Mouse (Mus musculus) neural tube, embryonic 11.5 days (tissue): ENCODE data around the gene Ap4e1. TPM values are rescaled to one million over a fixed set of nuclear protein-coding genes. Genes with fewer than 3 reads are reported as not detected.

Experiments
- ATAC-seq: fragments of 200-750 bp; cut with Nextera tagmentation; 2 replicates; pipeline ENCODE4 v1.8.0; 2017; ENCODE audit warnings: moderate number of reproducible peaks, mild to moderate bottlenecking, moderate TSS enrichment, moderate library complexity; ENCODE audit not compliant: insufficient read depth, low FRiP score, low TSS enrichment
- DNase-seq: peaks from one replicate; pipeline ENCODE4 v3.0.0-alpha.2; 2015; ENCODE audit warnings: low spot score
- H3K27ac ChIP-seq: fragments of 300-500 bp; sonication (generic); 2 replicates; pipeline ENCODE4 v1.5.1; 2014; ENCODE audit warnings: low read depth, mild to moderate bottlenecking, low read length
- H3K27me3 ChIP-seq: fragments of 300-500 bp; sonication (generic); 2 replicates; pipeline ENCODE4 v1.6.1; 2014; ENCODE audit warnings: mild to moderate bottlenecking, low read length, mixed read lengths; ENCODE audit not compliant: control insufficient read depth, insufficient read depth
- H3K36me3 ChIP-seq: fragments of 300-500 bp; sonication (generic); 2 replicates; pipeline ENCODE4 v1.6.1; 2014; ENCODE audit warnings: mild to moderate bottlenecking, low read length, moderate library complexity, mixed read lengths; ENCODE audit not compliant: control insufficient read depth, insufficient read depth
- H3K4me1 ChIP-seq: fragments of 300-500 bp; sonication (generic); 2 replicates; pipeline ENCODE4 v1.6.1; 2014; ENCODE audit warnings: low read length, mixed read lengths; ENCODE audit not compliant: control insufficient read depth, insufficient read depth
- H3K4me2 ChIP-seq: fragments of 300-500 bp; sonication (generic); 2 replicates; pipeline ENCODE4 v1.6.1; 2014; ENCODE audit warnings: low read depth, mild to moderate bottlenecking, moderate library complexity
- H3K4me3 ChIP-seq: fragments of 300-500 bp; sonication (generic); 2 replicates; pipeline ENCODE4 v1.5.1; 2014; ENCODE audit warnings: low read depth, low read length
- H3K9ac ChIP-seq: fragments of 300-500 bp; sonication (generic); 2 replicates; pipeline ENCODE4 v1.6.1; 2014; ENCODE audit warnings: mild to moderate bottlenecking, low read length
- H3K9me3 ChIP-seq: fragments of 300-500 bp; sonication (generic); 2 replicates; pipeline ENCODE4 v1.6.1; 2016; ENCODE audit warnings: low read length; ENCODE audit not compliant: control insufficient read depth
- WGBS: fragments of 180-500 bp; shearing (Covaris S2); extraction: QIAGEN DNeasy Blood & Tissue Kit; methylation state at CpG from one replicate; pipeline ENCODE4 v1.1.7; 2014; 5-methylcytosine and 5-hydroxymethylcytosine counted together
- polyA plus RNA-seq: library from polyadenylated mRNA; unstranded; fragments of >200 nt; fragmentation: Nextera tagmentation; extraction: Ambion mirVana; gene quantifications from 2 replicates; pipeline ENCODE4 v1.2.1, GENCODE M21; 2014

The Ap4e1 gene
- polyA plus RNA-seq, 1 experiment from 2014 or later = 10.7 TPM

- H3K4me1 ChIP-seq = no peaks in the 10 kb centered on the region
- DNase-seq (no peak), ATAC-seq (no peak)
- no peak overlapping the region for H3K4me3 ChIP-seq
- no peak overlapping the region for H3K9ac ChIP-seq
- H3K4me2 ChIP-seq = no peak overlapping the region
- no peaks in the 10 kb centered on the region for H3K27me3 ChIP-seq
- H3K36me3 ChIP-seq = no peaks in the 10 kb centered on the region
- no peaks in the 10 kb centered on the region for H3K9me3 ChIP-seq
- whole genome bisulfite sequencing = 72% methylated on average over 8 of the region's 8 CpGs
- no peak overlapping the region for H3K27ac ChIP-seq
Measured at GRCm38 (mm10) chr2:127000406-127001324, 7.9 kb upstream of the Ap4e1 start.

- Histone ChIP-seq H3K36me3 (no peaks in the 10 kb centered on the region), H3K4me1 (no peaks in the 10 kb centered on the region), H3K9ac (no peak overlapping the region), H3K27me3 (no peaks in the 10 kb centered on the region), H3K27ac (no peak overlapping the region), H3K9me3 (no peaks in the 10 kb centered on the region), H3K4me2 (no peak overlapping the region), H3K4me3 (no peak overlapping the region)
- no peak for ATAC-seq
- no peak for DNase-seq
- WGBS = 88% methylated on average over 7 of the region's 7 CpGs
Measured at GRCm38 (mm10) chr2:127004046-127004445, 4.5 kb upstream of the Ap4e1 start.

GRCm38 (mm10) chr2:127006634-127007370 lies 1.7 kb upstream of the Ap4e1 start:
- Histone ChIP-seq H3K9ac (no peak overlapping the region), H3K27me3 (no peaks in the 10 kb centered on the region), H3K4me1 (no peaks in the 10 kb centered on the region), H3K27ac (no peak overlapping the region), H3K36me3 (no peaks in the 10 kb centered on the region), H3K4me2 (no peak overlapping the region), H3K4me3 (no peak overlapping the region), H3K9me3 (no peaks in the 10 kb centered on the region)
- WGBS = 46% methylated on average over 12 of the region's 12 CpGs
- ATAC-seq (no peak), DNase-seq (peak; percentile 43)

- ATAC-seq (no peak), DNase-seq (no peak)
- no peaks in the 10 kb centered on the region for H3K27me3 ChIP-seq
- no peak overlapping the region for H3K4me3 ChIP-seq
- 0 out of 2 replicates have a peak, but pooled peaks cover 2% of the 10 kb centered on the region for H3K36me3 ChIP-seq
- 87% methylated on average over 5 of the region's 5 CpGs for WGBS
- H3K4me2 ChIP-seq = no peak overlapping the region
- H3K9ac ChIP-seq = no peak overlapping the region
- H3K4me1 ChIP-seq = no peaks in the 10 kb centered on the region
- no peaks in the 10 kb centered on the region for H3K9me3 ChIP-seq
- no peak overlapping the region for H3K27ac ChIP-seq
Measured at GRCm38 (mm10) chr2:127007509-127007908, 1.0 kb upstream of the Ap4e1 start.

- Histone ChIP-seq H3K4me3 (no peak overlapping the region), H3K4me1 (no peaks in the 10 kb centered on the region), H3K9me3 (no peaks in the 10 kb centered on the region), H3K27ac (no peak overlapping the region), H3K27me3 (no peaks in the 10 kb centered on the region), H3K9ac (no peak overlapping the region), H3K4me2 (no peak overlapping the region), H3K36me3 (peaks cover 6% of the 10 kb centered on the region)
- ATAC-seq (no peak), DNase-seq (no peak)
- WGBS = 97% methylated on average over 9 of the region's 9 CpGs
Measured at GRCm38 (mm10) chr2:127035006-127035605, 26.6 kb downstream of the Ap4e1 start.

- H3K36me3 ChIP-seq = peaks cover 2% of the 10 kb centered on the region; the same call in 1 of the 2 replicates
- no peaks in the 10 kb centered on the region for H3K9me3 ChIP-seq
- DNase-seq (no peak), ATAC-seq (no peak)
- WGBS = 91% methylated on average over 4 of the region's 4 CpGs
- no peak overlapping the region for H3K9ac ChIP-seq
- no peaks in the 10 kb centered on the region for H3K27me3 ChIP-seq
- no peak overlapping the region for H3K4me3 ChIP-seq
- no peaks in the 10 kb centered on the region for H3K4me1 ChIP-seq
- H3K4me2 ChIP-seq = no peak overlapping the region
- H3K27ac ChIP-seq = no peak overlapping the region
Measured at GRCm38 (mm10) chr2:127037299-127037698, 28.8 kb downstream of the Ap4e1 start.

GRCm38 (mm10) chr2:127061471-127061870 lies 53.0 kb downstream of the Ap4e1 start:
- ATAC-seq = no peak
- Histone ChIP-seq H3K27me3 (no peaks in the 10 kb centered on the region), H3K4me2 (no peak overlapping the region), H3K9ac (no peak overlapping the region), H3K9me3 (no peaks in the 10 kb centered on the region), H3K4me3 (no peak overlapping the region), H3K27ac (no peak overlapping the region), H3K4me1 (no peaks in the 10 kb centered on the region), H3K36me3 (peaks cover 6% of the 10 kb centered on the region; the same call in 1 of the 2 replicates)
- WGBS = 94% methylated on average over 9 of the region's 9 CpGs
- DNase-seq = no peak

- Histone ChIP-seq H3K36me3 (no peaks in the 10 kb centered on the region), H3K4me3 (no peak overlapping the region), H3K9ac (no peak overlapping the region), H3K4me1 (peaks cover 4% of the 10 kb centered on the region; the same call in 1 of the 2 replicates), H3K4me2 (no peak overlapping the region), H3K27me3 (no peaks in the 10 kb centered on the region), H3K9me3 (no peaks in the 10 kb centered on the region), H3K27ac (no peak overlapping the region)
- WGBS = 76% methylated on average over 7 of the region's 7 CpGs
- DNase-seq (no peak), ATAC-seq (no peak)
Measured at GRCm38 (mm10) chr2:127068806-127069205, 60.3 kb downstream of the Ap4e1 start.
